Mouse (Mus musculus) thymus, postnatal 14 days (tissue): ENCODE measurements around the gene Aldh6a1.

ENCODE experiments used
- DNase-seq: peaks from one replicate; pipeline ENCODE4 v3.0.0; 2021

Aldh6a1 gene

GRCm38 (mm10) chr12:84450718-84451646 lies at the start of gene Aldh6a1, which contains the start of gene Lin52:
Gene Aldh6a1, minus strand, starts transcription at chr12:84451004.
Gene Lin52, plus strand, starts transcription at chr12:84451422.
- peak; percentile 96 for DNase-seq

- DNase-seq, result no peak
These were observed 46.0 kb upstream of the Aldh6a1 start for GRCm38 (mm10) chr12:84496795-84497194.

- DNase-seq, result no peak
These were observed 36.7 kb upstream of the Aldh6a1 start for GRCm38 (mm10) chr12:84487324-84488056.

- no peak for DNase-seq
These were observed 32.2 kb upstream of the Aldh6a1 start for GRCm38 (mm10) chr12:84482778-84483585.

GRCm38 (mm10) chr12:84481251-84481650 lies 30.4 kb upstream of the Aldh6a1 start:
- no peak for DNase-seq

- DNase-seq, result no peak
These were observed 28.1 kb upstream of the Aldh6a1 start for GRCm38 (mm10) chr12:84478937-84479336.

- DNase-seq, result peak; percentile 13
These were observed 17.9 kb upstream of the Aldh6a1 start for GRCm38 (mm10) chr12:84468701-84469100.

- no peak for DNase-seq
These were observed 12.1 kb upstream of the Aldh6a1 start for GRCm38 (mm10) chr12:84462856-84463255.

- DNase-seq, result no peak
These were observed 10.6 kb upstream of the Aldh6a1 start for GRCm38 (mm10) chr12:84461416-84461815.

GRCm38 (mm10) chr12:84459845-84460244 lies 9.0 kb upstream of the Aldh6a1 start:
- DNase-seq, result no peak

GRCm38 (mm10) chr12:84456911-84457310 lies 6.1 kb upstream of the Aldh6a1 start:
- DNase-seq, result no peak

- DNase-seq, result no peak
These were observed 997 bp upstream of the Aldh6a1 start for GRCm38 (mm10) chr12:84451801-84452200.

GRCm38 (mm10) chr12:84450351-84450717 lies 470 bp downstream of the Aldh6a1 start:
- DNase-seq, result no peak

- DNase-seq, result peak; percentile 8
These were observed 917 bp downstream of the Aldh6a1 start for GRCm38 (mm10) chr12:84449887-84450286.

GRCm38 (mm10) chr12:84448181-84448580 lies 2.6 kb downstream of the Aldh6a1 start:
- no peak for DNase-seq

- no peak for DNase-seq
These were observed 3.4 kb downstream of the Aldh6a1 start for GRCm38 (mm10) chr12:84447386-84447785.

- DNase-seq, result no peak
These were observed 8.3 kb downstream of the Aldh6a1 start for GRCm38 (mm10) chr12:84442526-84442925.

GRCm38 (mm10) chr12:84438697-84439096 lies 12.1 kb downstream of the Aldh6a1 start:
- DNase-seq, result no peak

- DNase-seq, result no peak
These were observed 21.0 kb downstream of the Aldh6a1 start for GRCm38 (mm10) chr12:84429825-84430224.

GRCm38 (mm10) chr12:84423990-84424389 lies 26.8 kb downstream of the Aldh6a1 start:
- DNase-seq, result no peak

- DNase-seq, result no peak
These were observed 33.2 kb downstream of the Aldh6a1 start for GRCm38 (mm10) chr12:84417605-84417922.

GRCm38 (mm10) chr12:84416834-84417604 lies 33.8 kb downstream of the Aldh6a1 start, which contains the start of gene Rnf113a2:
Gene Rnf113a2, plus strand, starts transcription at chr12:84417196.
- DNase-seq, result peak; percentile 88
